Mouse (Mus musculus) G1E (cell line): ENCODE results near the gene Gm20441.

Experiments
- CTCF ChIP-seq: IDR thresholded peaks from 2 replicates; pipeline ENCODE4 v1.5.1; 2012; ENCODE audit warnings: low read depth, low read length, inconsistent platforms, mixed read lengths
- GATA1 ChIP-seq: IDR thresholded peaks from 2 replicates; pipeline ENCODE4 v1.6.1; 2012; ENCODE audit warnings: borderline replicate concordance, low read length, inconsistent platforms, mixed read lengths
- GATA2 ChIP-seq: IDR thresholded peaks from 2 replicates; pipeline ENCODE4 v1.6.1; 2012; ENCODE audit warnings: low read depth, low read length, inconsistent platforms, borderline replicate concordance
- POLR2AphosphoS5 ChIP-seq: IDR thresholded peaks from 2 replicates; pipeline ENCODE4 v1.6.1; 2012; ENCODE audit warnings: low read depth, low read length, inconsistent platforms; ENCODE audit not compliant: insufficient replicate concordance
- TAL1 ChIP-seq: conservative IDR thresholded peaks from 2 replicates; pipeline ENCODE4 v1.6.1; 2012; ENCODE audit warnings: low read depth, low read length, inconsistent platforms, mixed read lengths

DNA sequence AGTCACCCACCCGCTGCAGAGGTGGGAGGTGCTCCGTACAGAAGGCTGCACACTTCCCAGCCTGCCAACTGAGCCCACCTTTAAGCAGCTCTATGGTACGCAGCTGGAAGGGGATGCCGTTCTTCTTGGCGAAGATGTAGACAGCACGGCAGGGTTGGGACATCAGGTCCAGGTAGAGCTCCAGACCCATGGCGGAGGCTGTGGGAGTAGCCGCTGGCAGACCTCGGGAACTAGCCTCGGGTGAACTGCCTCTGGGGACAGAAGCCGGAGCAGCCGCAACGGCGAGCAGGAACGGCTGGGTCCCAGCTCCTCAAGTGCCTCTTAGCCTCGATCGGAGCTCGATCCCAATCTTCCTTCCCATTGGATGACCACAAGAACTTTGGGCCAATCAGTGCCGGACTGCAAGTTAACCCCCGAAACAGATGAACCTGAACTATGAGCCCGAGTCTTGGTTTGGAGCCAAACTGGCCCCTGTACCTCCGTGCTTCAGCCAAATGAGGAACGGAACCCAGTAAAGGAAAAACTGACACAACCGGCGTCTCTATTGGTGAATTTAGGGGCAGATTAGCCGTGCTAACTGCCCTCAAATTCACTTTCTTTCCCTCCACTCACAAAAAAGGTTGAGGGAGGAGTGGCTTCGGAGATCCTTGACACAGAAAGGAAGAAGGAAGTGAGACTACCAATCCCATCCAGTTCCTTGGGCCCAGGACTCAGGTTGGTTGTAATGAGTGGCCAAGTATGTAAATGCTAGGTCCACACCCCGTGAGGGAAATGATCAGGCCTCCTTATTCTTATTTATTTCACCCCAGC is at the start of gene Gm20441, which contains the start of gene Gstt3:
- TF ChIP-seq CTCF = no peak
- no peak for TF ChIP-seq GATA1
- no peak for TF ChIP-seq POLR2AphosphoS5
- no peak for TF ChIP-seq GATA2
- TF ChIP-seq TAL1 = no peak
